ENCODE assay signal across 17 mouse cellular contexts in genomic region chr8:125872501-125873249, GRCm38 (mm10). TPM values are rescaled to one million over a fixed set of nuclear protein-coding genes. Genes with fewer than 3 reads are reported as not detected.
A peak's percentile ranks its signal among the peaks of the same experiment; 100 is the strongest.
DNase-seq lines count a peak whose midpoint lies in the region; ATAC-seq and TF ChIP-seq lines count a peak whose summit lies in the region.
"Had no signal": no experiment of that assay in that cellular context is flagged by ENCODE, and none has a peak within 500 bp of the region (broad histone marks: within the 10 kb centered on the region; RNA-seq: fewer than 3 reads in every experiment).

No protein-coding gene starts in this region.

- intact Hi-C loops in heart, adult 2 months (cut with DNase I): loop anchor here (5.0 kb wide), 3 partner anchors 535 to 805 kb away; no protein-coding TSS in a partner anchor

- TF ChIP-seq CTCF in heart, adult 2 months (IDR thresholded peaks at IDR 0.05): no peak

- H3K4me1 ChIP-seq in heart, embryonic 13.5 days: peaks cover 43% of the 10 kb centered on the region
- H3K4me1 ChIP-seq in heart, adult 2 months (ENCODE audit: control insufficient read depth, insufficient read depth, low read length): peaks cover 5% of the 10 kb centered on the region
- H3K4me1 ChIP-seq in lung, embryonic 15.5 days: peaks cover 30% of the 10 kb centered on the region

- H3K79me2 ChIP-seq in heart, adult 2 months (replicated peaks; ENCODE audit: control insufficient read depth, insufficient read depth, low read length): no peaks in the 10 kb centered on the region

- H3K4me2 ChIP-seq in heart, embryonic 13.5 days: no peak overlapping the region
- no peak overlapping the region for H3K4me2 ChIP-seq in lung, embryonic 15.5 days
- H3K4me2 ChIP-seq: midbrain, embryonic 12.5 days had no signal

- no peak for DNase-seq in heart, adult 2 months
- DNase-seq in lung, postnatal 4 days: no peak
- peak; percentile 16 for DNase-seq in fibroblast of lung, adult 2 months (ENCODE audit: low read depth)
- DNase-seq in telencephalon, adult 2 months (ENCODE audit: low read depth, low spot score): peak; percentile 56
- DNase-seq in adrenal gland, adult 8-10 months: no peak
- DNase-seq: adrenal gland, adult 2 months; gastrocnemius, postnatal 25 days; layer of hippocampus, postnatal 36 days; spleen, adult 18-20 months; thymus, postnatal 14 days had no signal

- no peaks in the 10 kb centered on the region for H3K9me3 ChIP-seq in heart, embryonic 13.5 days
- H3K9me3 ChIP-seq in lung, embryonic 15.5 days: no peaks in the 10 kb centered on the region
- H3K9me3 ChIP-seq: hindbrain, embryonic 10.5 days; midbrain, embryonic 12.5 days had no signal

- H3K27me3 ChIP-seq in heart, embryonic 13.5 days (replicated peaks): peaks cover 13% of the 10 kb centered on the region; the same call in 1 of the 2 replicates
- no peaks in the 10 kb centered on the region for H3K27me3 ChIP-seq in heart, adult 2 months (ENCODE audit: control insufficient read depth, insufficient read depth, low read length)
- no peaks in the 10 kb centered on the region; the same call in 1 of the 2 replicates for H3K27me3 ChIP-seq in lung, embryonic 15.5 days

- no peak overlapping the region for H3K9ac ChIP-seq in heart, embryonic 13.5 days
- H3K9ac ChIP-seq in heart, adult 2 months (ENCODE audit: low read depth, low read length): no peak overlapping the region
- no peak overlapping the region for H3K9ac ChIP-seq in lung, embryonic 15.5 days
- H3K9ac ChIP-seq: liver, embryonic 14.5 days; midbrain, embryonic 12.5 days had no signal

- H3K27ac ChIP-seq in heart, embryonic 13.5 days (replicated peaks): peak overlapping the region; percentile 25; the same call in 1 of the 2 replicates
- no peak overlapping the region for H3K27ac ChIP-seq in heart, adult 2 months
- peak overlapping the region; percentile 56; the same call in 1 of the 2 replicates for H3K27ac ChIP-seq in lung, embryonic 15.5 days
- H3K27ac ChIP-seq: hindbrain, embryonic 10.5 days; liver, embryonic 14.5 days; midbrain, embryonic 12.5 days had no signal

- H3K36me3 ChIP-seq in heart, embryonic 13.5 days: no peaks in the 10 kb centered on the region
- no peaks in the 10 kb centered on the region for H3K36me3 ChIP-seq in heart, adult 2 months (ENCODE audit: control insufficient read depth, insufficient read depth, low read length)
- H3K36me3 ChIP-seq in lung, embryonic 15.5 days: no peaks in the 10 kb centered on the region
- H3K36me3 ChIP-seq: hindbrain, embryonic 10.5 days; midbrain, embryonic 12.5 days had no signal

- no peak for TF ChIP-seq EP300 in heart, adult 2 months (IDR thresholded peaks at IDR 0.05; ENCODE audit: insufficient read depth, low read depth, low read length)

- no peak for TF ChIP-seq POLR2A in heart, adult 2 months (IDR thresholded peaks at IDR 0.05; ENCODE audit: insufficient read depth, low read depth, low read length)

- H3K4me3 ChIP-seq in heart, embryonic 13.5 days: no peak overlapping the region
- no peak overlapping the region for H3K4me3 ChIP-seq in heart, adult 2 months
- no peak overlapping the region for H3K4me3 ChIP-seq in lung, embryonic 15.5 days
- H3K4me3 ChIP-seq: hindbrain, embryonic 10.5 days; midbrain, embryonic 12.5 days had no signal

- WGBS in heart, embryonic 13.5 days: 46% methylated on average over 9 of the region's 9 CpGs
- WGBS in heart, adult 2 months: 40% methylated on average over 9 of the region's 9 CpGs
- WGBS in lung, embryonic 15.5 days: 47% methylated on average over 9 of the region's 9 CpGs

- no peak for ATAC-seq in heart, embryonic 13.5 days (ENCODE audit: extremely low read depth, insufficient number of reproducible peaks, low FRiP score, low TSS enrichment)
- no peak for ATAC-seq in lung, embryonic 15.5 days (ENCODE audit: borderline replicate concordance, extremely low read depth, low FRiP score, low TSS enrichment)
- ATAC-seq: forebrain, embryonic 14.5 days; intestine, postnatal 0 days had no signal

RNA-seq across cellular contexts. Expression of gene Pcnx2, which starts 25.4 kb away (rescaled TPM):
- 0.07 and 0.08 TPM in 2 replicates for polyA plus RNA-seq in heart, embryonic 13.5 days (2015; fragmentation: Nextera tagmentation; extraction: Ambion mirVana)
- under 1 TPM; 0.34 to 0.36 TPM for total RNA-seq in heart, adult 2 months (2021)
- 0.79 and 0.86 TPM in 2 replicates for polyA plus RNA-seq in heart, adult 2 months (2012; rRNA removed)
- 0.24 and 0.36 TPM in 2 replicates for polyA plus RNA-seq in lung, embryonic 15.5 days (2015; fragmentation: Nextera tagmentation; extraction: Ambion mirVana)
- under 1 TPM; 0.29 to 0.77 (median 0.63) TPM for total RNA-seq in adrenal gland, adult 8-10 months (2022)

RNA-seq across cellular contexts. Expression of gene Map3k21, which starts 37.6 kb away (rescaled TPM):
- polyA plus RNA-seq in heart, embryonic 13.5 days (2015; fragmentation: Nextera tagmentation; extraction: Ambion mirVana): 0.23 and 0.28 TPM in 2 replicates
- total RNA-seq in heart, adult 2 months (2021): 1 to 10 TPM in 1 of 2 experiments, under 1 TPM in 1; 0.66 to 1.1 TPM
- 0.50 and 0.51 TPM in 2 replicates for polyA plus RNA-seq in heart, adult 2 months (2012; rRNA removed)
- polyA plus RNA-seq in lung, embryonic 15.5 days (2015; fragmentation: Nextera tagmentation; extraction: Ambion mirVana): 2.7 and 3.3 TPM in 2 replicates
- 1 to 10 TPM; 1.5 to 2.9 (median 1.7) TPM for total RNA-seq in adrenal gland, adult 8-10 months (2022)

Comparison
In these comparisons a context has a peak if more than half of its experiments do, and no peak if none do; other contexts are left out.
1. DNase-seq: peak in fibroblast of lung, adult 2 months (single experiment) and telencephalon, adult 2 months (single experiment); none in heart, adult 2 months (0 of 2), lung, postnatal 4 days (0 of 2) and adrenal gland, adult 8-10 months (single experiment).